Mouse (Mus musculus): ENCODE results near the gene Dyrk3. TPM values are rescaled to one million over a fixed set of nuclear protein-coding genes. Genes with fewer than 3 reads are reported as not detected.

The Dyrk3 gene
- 18.7 and 21.5 TPM in 2 replicates for polyA plus RNA-seq (2016; fragmentation: Nextera tagmentation; extraction: Ambion mirVana)

DNA sequence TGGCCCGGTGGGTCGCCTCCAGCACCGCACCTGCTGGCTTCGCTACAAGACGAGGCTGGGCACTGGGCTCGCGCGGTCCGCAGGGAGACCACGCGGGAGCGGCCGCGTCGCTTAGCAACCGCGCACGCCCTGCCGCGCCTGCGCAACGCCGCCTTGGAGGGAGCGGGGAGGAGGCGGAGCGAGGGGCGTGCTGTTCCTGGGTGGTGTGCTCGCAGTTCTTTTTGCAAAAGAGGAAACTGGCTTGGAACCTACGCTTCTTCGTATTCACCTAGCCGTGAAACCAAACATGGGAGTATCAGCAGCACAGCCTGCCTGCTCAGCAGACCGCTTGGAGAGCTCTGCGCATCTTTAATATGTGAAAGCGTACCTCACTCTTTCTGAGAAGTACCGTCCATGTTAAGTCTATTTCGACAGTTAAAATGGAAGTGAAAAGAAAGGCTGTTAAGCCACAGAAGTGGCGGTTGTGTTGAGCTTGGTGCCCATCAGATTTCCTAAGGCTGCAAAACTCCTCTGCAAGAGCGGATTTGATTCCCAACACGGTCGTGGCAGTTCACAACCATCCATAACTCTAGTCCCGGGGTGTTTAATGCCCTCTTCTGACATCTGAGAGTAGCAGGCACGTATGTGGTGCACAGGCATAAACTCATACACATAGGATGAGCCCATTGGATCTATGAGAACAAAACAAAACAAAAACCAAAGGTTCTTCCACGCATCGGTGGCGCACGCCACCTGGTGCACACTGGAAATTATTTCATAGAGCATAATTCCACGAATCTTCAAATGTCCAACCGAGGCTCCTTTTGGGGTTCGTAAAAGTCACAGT is at the start of gene Dyrk3:
Gene Dyrk3 (minus strand): TSS at position 150 of the 826 bp plus-strand sequence.
- peak within 1 kb of the TSS; percentile 96 for H3K27ac ChIP-seq (replicated peaks)
- H3K9me3 ChIP-seq = no peaks in the 10 kb centered on the region
- H3K4me2 ChIP-seq (replicated peaks) = peak within 1 kb of the TSS; percentile 74
- ATAC-seq (ENCODE audit: low FRiP score, low read depth) = peak; percentile 97
- no peaks in the 10 kb centered on the region for H3K36me3 ChIP-seq
- peaks cover 37% of the 10 kb centered on the region for H3K4me1 ChIP-seq
- H3K27me3 ChIP-seq = peaks cover 9% of the 10 kb centered on the region; the same call in 1 of the 2 replicates
- WGBS = 5% methylated on average over 48 of the region's 49 CpGs
- H3K9ac ChIP-seq (replicated peaks) = peak within 1 kb of the TSS; percentile 75
- peak within 1 kb of the TSS; percentile 80 for H3K4me3 ChIP-seq

DNA sequence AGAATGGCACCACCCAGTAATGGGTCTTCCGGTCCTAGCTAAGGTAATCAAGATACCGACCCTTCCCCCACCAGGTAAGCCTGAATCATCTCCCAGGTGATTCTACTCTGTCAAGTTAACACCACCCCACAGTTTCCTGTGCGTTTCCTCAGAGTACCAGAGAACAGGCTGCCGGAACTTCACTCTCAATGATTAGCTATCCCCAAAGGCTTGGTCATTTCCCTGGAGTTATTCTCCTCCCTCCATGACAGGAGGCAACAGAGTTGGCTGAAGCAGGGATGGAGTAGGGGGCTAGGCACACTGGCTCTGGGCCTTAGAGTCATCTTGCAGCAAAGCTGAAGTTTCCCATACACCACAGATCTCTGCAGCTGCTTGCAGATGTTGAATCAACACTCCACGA is 49.7 kb upstream of the Dyrk3 start:
- no peak overlapping the region for H3K4me3 ChIP-seq
- H3K36me3 ChIP-seq = no peaks in the 10 kb centered on the region
- 92% methylated on average over 5 of the region's 5 CpGs for WGBS
- no peak for ATAC-seq (ENCODE audit: low FRiP score, low read depth)
- no peak overlapping the region for H3K9ac ChIP-seq (replicated peaks)
- no peaks in the 10 kb centered on the region for H3K9me3 ChIP-seq
- H3K4me1 ChIP-seq = no peaks in the 10 kb centered on the region
- no peak overlapping the region for H3K4me2 ChIP-seq (replicated peaks)
- H3K27ac ChIP-seq (replicated peaks) = no peak overlapping the region
- no peaks in the 10 kb centered on the region for H3K27me3 ChIP-seq

DNA sequence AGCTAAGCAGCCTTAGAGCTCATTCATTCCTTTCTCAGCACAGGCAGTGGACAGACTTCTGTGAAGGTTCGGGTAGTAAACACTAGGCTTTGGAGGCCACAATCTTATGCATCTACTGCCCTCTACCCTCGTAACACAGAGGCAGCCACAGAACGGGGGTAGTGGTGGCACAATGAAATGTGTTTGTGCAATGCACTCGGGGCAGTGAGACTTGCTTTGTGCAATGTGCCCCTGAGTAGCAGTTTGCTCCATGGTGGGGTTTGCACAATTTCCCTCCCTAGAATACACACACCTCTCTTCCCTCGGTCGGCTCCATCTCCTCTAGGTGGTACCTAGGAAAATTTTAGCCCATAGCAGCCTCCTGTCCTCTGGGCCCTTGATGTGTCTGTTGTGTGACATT is 48.9 kb upstream of the Dyrk3 start:
- 78% methylated on average over 6 of the region's 6 CpGs for WGBS
- H3K9me3 ChIP-seq = no peaks in the 10 kb centered on the region
- no peak for ATAC-seq (ENCODE audit: low FRiP score, low read depth)

DNA sequence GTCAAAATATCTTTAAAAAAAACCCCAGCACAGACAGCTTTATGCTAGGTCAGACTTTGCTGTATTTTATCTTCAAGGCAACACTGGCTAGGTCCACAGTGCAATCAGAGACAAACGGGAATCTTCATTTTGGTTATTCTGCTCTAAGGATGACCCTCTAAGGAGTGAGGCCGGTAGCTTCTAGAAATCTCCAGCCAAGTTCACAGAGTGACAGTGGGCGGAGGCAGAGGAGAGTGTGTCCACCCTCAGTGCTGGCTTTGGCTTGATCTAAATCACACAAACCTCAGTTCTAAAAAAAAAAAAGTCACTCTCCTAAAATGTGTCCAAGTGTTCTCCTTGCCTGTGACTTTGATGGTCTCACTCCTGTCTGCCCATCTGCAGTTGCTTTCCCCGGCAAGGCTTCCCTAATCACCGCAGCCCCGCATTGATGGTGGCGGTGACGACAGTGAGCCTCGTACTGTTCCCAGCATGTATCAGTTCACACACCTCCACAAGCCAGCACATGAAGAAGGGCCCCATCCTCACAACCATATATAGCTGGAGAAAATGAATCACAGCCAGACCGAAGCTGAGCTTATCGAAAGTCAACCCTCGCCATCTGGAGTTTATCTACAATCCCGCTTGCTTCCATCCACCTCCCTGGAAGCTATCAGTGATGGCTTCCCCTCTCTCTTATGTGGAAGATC is 47.8 kb upstream of the Dyrk3 start:
- no peak overlapping the region for H3K27ac ChIP-seq (replicated peaks)
- no peak for ATAC-seq (ENCODE audit: low FRiP score, low read depth)
- H3K27me3 ChIP-seq = no peaks in the 10 kb centered on the region
- H3K9ac ChIP-seq (replicated peaks) = no peak overlapping the region
- no peak overlapping the region for H3K4me2 ChIP-seq (replicated peaks)
- WGBS = 94% methylated on average over 13 of the region's 13 CpGs
- no peaks in the 10 kb centered on the region for H3K9me3 ChIP-seq
- H3K36me3 ChIP-seq = no peaks in the 10 kb centered on the region
- no peaks in the 10 kb centered on the region for H3K4me1 ChIP-seq
- no peak overlapping the region for H3K4me3 ChIP-seq

More for the DNA sequence above, 48.9 kb upstream of the Dyrk3 start:
- Histone ChIP-seq H3K27me3 (no peaks in the 10 kb centered on the region), H3K36me3 (no peaks in the 10 kb centered on the region), H3K27ac (replicated peaks) (no peak overlapping the region), H3K4me2 (replicated peaks) (no peak overlapping the region), H3K4me1 (no peaks in the 10 kb centered on the region), H3K4me3 (no peak overlapping the region), H3K9ac (replicated peaks) (no peak overlapping the region)

DNA sequence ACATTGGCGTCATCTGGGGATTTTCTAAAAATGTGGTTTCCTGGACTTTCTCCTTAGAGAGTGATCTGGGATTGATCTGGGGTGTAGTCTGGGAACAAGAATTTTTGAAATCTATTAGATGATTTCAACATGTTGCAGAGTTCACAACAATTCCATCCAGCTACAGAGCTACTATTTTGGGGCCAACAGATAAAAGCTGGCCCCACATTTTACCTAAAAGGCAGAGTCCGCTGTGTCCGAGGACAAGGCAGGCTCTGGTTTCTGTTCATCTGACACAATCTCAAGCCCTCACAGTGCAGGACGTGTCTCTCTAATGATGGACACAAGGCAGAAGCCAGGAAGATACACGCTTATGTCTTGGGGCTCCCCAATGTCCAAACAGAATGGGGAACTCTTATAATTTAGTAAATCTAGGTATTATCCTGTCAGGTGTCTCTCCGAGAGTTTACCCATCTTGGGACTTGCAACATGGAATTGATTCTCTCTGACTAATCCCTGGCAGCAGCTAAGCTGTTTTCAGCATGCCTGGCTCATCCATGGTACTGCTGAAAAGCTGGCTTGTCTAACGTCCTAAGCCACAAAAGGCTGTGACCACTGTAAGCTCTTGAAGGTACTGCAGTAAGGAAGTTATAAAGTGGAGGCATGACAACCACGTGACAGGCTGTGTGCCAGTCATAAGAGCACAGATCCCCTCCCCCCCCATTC is 47.0 kb upstream of the Dyrk3 start:
- 0 out of 2 replicates have a peak, but pooled peaks cover 7% of the 10 kb centered on the region for H3K36me3 ChIP-seq
- no peaks in the 10 kb centered on the region for H3K9me3 ChIP-seq
- H3K4me1 ChIP-seq = no peaks in the 10 kb centered on the region
- H3K4me2 ChIP-seq (replicated peaks) = no peak overlapping the region
- 88% methylated on average over 8 of the region's 8 CpGs for WGBS
- H3K27ac ChIP-seq (replicated peaks) = no peak overlapping the region
- no peak for ATAC-seq (ENCODE audit: low FRiP score, low read depth)
- no peaks in the 10 kb centered on the region for H3K27me3 ChIP-seq
- no peak overlapping the region for H3K9ac ChIP-seq (replicated peaks)
- no peak overlapping the region for H3K4me3 ChIP-seq

DNA sequence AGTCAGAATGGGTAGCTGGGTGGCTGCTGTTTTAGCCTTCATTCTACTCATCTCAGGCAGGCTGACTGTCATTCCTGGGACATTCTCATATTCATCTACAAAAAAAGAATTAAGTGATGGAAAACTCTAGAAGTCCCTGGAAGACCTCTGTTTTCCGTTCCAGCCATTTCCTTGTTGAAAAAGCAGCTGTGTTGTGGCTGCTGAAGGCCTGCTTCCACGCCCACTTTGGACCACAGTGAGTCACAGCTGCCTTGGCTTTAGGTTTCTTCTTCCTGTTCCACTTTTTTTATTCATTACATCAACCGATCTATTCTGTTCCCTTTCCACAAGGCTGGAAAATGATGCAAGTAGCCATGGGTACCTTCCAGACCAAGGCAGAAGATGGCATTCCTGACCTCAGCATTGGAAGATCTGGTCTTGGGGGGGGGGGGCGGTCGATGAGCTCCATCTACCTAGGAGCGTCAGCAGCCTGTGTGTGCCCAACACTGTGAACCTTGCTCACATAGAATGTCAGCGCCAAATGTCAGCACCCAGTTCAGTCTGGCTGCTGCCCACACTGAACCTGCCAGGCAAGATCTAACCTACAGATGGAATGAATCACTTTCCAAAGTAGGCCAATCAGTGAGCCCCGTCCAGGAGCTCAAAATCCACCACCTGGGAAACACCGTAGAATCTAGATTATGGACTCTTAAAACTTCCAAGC is 46.3 kb upstream of the Dyrk3 start:
- Histone ChIP-seq H3K4me3 (no peak overlapping the region), H3K9ac (replicated peaks) (no peak overlapping the region), H3K36me3 (peaks cover 14% of the 10 kb centered on the region), H3K4me1 (no peaks in the 10 kb centered on the region), H3K4me2 (replicated peaks) (no peak overlapping the region), H3K27me3 (no peaks in the 10 kb centered on the region), H3K27ac (replicated peaks) (no peak overlapping the region), H3K9me3 (no peaks in the 10 kb centered on the region)
- 90% methylated on average over 9 of the region's 9 CpGs for WGBS
- ATAC-seq (ENCODE audit: low FRiP score, low read depth) = no peak

DNA sequence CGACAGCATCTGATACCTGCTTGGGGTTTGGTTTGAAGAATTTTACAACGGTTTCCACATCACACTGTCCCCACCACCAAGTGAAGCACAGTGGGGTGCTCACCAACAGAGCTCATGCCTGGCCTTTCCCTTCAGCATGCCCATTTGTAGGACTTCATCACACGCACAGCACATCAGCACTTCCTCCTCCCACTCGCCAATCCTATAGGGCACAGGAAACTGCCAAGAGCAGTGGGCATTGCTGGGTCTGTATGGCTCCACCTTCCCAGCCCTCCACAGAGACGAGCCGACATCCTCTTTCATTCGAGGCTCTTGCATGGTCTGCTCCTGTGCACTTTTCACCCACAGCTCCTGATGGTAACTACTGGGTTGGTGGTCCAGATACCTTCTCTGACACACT is 45.1 kb upstream of the Dyrk3 start:
- Histone ChIP-seq H3K4me1 (no peaks in the 10 kb centered on the region), H3K9ac (replicated peaks) (no peak overlapping the region), H3K9me3 (no peaks in the 10 kb centered on the region), H3K4me2 (replicated peaks) (no peak overlapping the region), H3K27ac (replicated peaks) (no peak overlapping the region), H3K36me3 (peaks cover 19% of the 10 kb centered on the region), H3K27me3 (no peaks in the 10 kb centered on the region), H3K4me3 (no peak overlapping the region)
- WGBS = 88% methylated on average over 7 of the region's 7 CpGs
- no peak for ATAC-seq (ENCODE audit: low FRiP score, low read depth)

DNA sequence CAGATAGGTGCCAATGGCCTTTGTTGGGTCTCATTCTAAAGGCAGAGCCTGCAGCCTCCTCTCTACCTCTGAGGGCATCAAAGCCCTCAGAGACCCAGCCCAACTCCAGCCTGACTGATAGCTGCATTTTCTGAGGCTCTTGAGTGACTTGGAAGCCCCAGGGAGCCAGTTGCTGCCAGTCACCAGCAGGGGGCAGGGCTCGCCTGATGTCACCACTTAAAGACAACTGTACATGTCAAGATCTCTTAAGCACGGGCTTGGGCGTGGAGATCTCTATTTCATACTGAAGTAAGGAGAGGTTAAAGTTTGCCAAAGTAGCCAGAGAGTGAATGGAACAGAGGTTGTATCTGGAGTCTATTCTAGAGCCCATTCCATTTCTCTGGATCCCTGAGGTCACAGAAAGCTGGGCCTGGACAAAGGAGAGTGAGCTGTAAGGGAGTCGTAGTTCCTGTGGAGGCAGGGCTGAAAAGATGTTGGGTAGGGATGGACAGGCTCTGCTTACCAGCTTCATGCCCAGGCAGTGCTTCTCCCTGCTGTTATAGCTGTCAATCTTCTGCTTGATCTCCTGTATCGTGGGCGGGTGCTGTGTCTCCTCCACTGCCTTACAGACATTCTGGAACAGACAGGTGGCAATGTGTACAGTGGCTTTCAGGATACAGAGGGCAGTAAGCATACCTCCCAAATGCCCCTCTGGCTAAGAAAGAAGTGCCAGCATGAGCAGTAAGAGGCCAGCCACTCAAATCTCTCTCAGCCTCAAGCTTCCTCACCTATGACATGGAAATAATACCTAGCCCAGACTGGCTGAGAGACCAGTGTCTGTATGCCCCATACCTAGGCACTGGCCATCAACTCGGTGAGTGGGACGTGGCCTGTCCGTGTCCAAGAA is 43.7 kb upstream of the Dyrk3 start:
- Histone ChIP-seq H3K27ac (replicated peaks) (no peak overlapping the region), H3K9me3 (no peaks in the 10 kb centered on the region), H3K4me2 (replicated peaks) (no peak overlapping the region), H3K36me3 (peaks cover 29% of the 10 kb centered on the region), H3K4me3 (no peak overlapping the region), H3K9ac (replicated peaks) (no peak overlapping the region), H3K27me3 (no peaks in the 10 kb centered on the region), H3K4me1 (no peaks in the 10 kb centered on the region)
- peak; percentile 64; the same call in 1 of the 2 replicates for ATAC-seq (ENCODE audit: low FRiP score, low read depth)
- WGBS = 69% methylated on average over 9 of the region's 9 CpGs

DNA sequence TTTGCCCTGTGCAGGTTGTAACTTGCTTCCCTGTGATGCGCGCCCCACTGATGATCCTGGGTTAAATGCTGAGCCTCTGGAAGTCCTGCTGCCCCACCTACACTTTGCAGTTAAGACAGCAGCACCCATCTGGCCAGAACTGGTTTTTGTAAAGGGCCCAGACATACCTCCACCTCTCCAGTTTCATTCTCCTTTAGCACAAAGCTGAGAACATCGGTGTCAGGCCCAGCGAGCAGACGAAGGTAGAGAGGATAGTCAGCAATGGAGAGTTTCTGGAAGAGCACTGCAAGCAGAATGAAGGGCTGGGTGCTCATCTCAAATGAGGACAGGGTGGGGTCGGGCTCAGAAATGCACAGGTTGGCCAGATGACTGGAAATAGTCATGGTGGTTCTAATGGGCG is 42.2 kb upstream of the Dyrk3 start:
- no peak for ATAC-seq (ENCODE audit: low FRiP score, low read depth)
- H3K36me3 ChIP-seq = peaks cover 44% of the 10 kb centered on the region
- H3K9ac ChIP-seq (replicated peaks) = no peak overlapping the region
- no peaks in the 10 kb centered on the region for H3K27me3 ChIP-seq
- no peak overlapping the region for H3K27ac ChIP-seq (replicated peaks)
- 96% methylated on average over 7 of the region's 7 CpGs for WGBS
- no peaks in the 10 kb centered on the region for H3K4me1 ChIP-seq
- no peak overlapping the region for H3K4me3 ChIP-seq
- no peak overlapping the region for H3K4me2 ChIP-seq (replicated peaks)
- no peaks in the 10 kb centered on the region for H3K9me3 ChIP-seq

DNA sequence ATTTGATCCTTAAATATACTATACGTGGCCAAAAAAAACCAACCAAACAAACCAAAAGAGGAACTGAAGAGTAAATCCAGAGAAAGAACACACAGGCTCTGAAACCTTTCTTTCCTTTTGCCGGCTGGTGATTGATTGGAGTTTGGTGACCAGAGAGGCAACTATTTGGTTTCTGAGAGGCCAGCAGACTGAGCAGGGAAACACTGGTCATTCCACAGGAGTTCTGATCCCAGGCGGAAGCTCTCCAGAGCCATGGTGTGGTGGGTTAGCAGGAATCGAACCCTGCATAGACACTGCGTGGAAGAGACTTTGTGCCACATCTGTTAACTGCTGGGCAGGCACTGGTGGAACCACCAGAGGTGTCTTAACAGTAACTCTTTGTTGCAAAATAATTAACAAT is 39.9 kb upstream of the Dyrk3 start:
- WGBS = 93% methylated on average over 5 of the region's 5 CpGs

DNA sequence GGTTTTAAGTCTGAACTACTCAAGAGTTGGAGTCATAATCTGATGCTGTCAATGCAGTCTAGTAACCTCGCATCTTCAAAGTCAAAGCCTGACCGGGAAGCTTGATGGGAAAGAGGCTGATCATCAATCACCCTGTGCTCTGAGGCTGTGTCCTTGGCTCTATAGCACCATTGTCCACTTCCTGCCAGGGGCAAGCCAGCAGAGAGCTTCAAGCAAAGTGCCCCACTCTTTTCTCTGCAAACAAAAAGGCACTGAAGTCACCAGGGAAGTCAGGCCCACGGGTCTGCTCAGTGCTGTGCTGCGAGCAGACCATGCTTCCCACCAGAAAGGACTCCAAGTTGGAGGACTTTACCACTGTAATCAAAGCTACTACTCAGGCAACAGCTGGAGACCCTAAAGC is 39.1 kb upstream of the Dyrk3 start:
- Histone ChIP-seq H3K9ac (replicated peaks) (no peak overlapping the region), H3K27ac (replicated peaks) (no peak overlapping the region), H3K36me3 (peaks cover 75% of the 10 kb centered on the region), H3K9me3 (no peaks in the 10 kb centered on the region), H3K4me3 (no peak overlapping the region), H3K4me1 (no peaks in the 10 kb centered on the region), H3K27me3 (no peaks in the 10 kb centered on the region), H3K4me2 (replicated peaks) (no peak overlapping the region)
- ATAC-seq (ENCODE audit: low FRiP score, low read depth) = no peak
- WGBS = 89% methylated on average over 4 of the region's 4 CpGs

More for the DNA sequence above, 39.9 kb upstream of the Dyrk3 start:
- Histone ChIP-seq H3K4me2 (replicated peaks) (no peak overlapping the region), H3K36me3 (peaks cover 66% of the 10 kb centered on the region), H3K27ac (replicated peaks) (no peak overlapping the region), H3K27me3 (no peaks in the 10 kb centered on the region), H3K9me3 (no peaks in the 10 kb centered on the region), H3K4me3 (no peak overlapping the region), H3K9ac (replicated peaks) (no peak overlapping the region), H3K4me1 (no peaks in the 10 kb centered on the region)
- no peak for ATAC-seq (ENCODE audit: low FRiP score, low read depth)
